Mouse (Mus musculus) urinary bladder, postnatal 10 days (tissue): Measurements from ENCODE around the gene 1810010H24Rik.
"Not testable (repeated sequence)": the region's sequence is repeated elsewhere in the genome, so short reads cannot be mapped to it uniquely, and the experiment has no call there.

ENCODE experiments used
- DNase-seq: peaks from one replicate; pipeline ENCODE4 v3.0.0; 2022; ENCODE audit warnings: low spot score

Gene 1810010H24Rik

DNA sequence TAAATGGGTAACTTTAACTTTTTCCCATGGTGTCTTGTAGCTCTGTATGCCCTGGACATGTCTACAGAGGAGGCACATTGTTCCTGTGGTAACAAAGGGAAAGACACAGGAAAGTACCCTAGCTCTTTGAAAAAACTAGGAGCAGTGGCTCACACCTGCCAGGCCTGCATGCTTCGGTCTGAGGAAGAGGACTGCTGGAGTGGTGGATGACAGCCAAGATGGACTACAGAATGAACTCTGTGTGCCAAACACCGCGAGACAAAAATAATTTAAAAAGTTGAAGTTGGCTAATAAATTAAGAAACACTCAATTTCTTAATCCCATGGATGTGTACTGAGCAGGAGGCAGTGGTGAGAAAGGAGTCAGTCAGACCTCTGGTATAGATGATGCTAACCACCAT lies 15.9 kb downstream of the 1810010H24Rik start:
- no peak for DNase-seq

GRCm38 (mm10) chr11:107043361-107043760 lies 17.9 kb downstream of the 1810010H24Rik start:
- DNase-seq = no peak

DNA sequence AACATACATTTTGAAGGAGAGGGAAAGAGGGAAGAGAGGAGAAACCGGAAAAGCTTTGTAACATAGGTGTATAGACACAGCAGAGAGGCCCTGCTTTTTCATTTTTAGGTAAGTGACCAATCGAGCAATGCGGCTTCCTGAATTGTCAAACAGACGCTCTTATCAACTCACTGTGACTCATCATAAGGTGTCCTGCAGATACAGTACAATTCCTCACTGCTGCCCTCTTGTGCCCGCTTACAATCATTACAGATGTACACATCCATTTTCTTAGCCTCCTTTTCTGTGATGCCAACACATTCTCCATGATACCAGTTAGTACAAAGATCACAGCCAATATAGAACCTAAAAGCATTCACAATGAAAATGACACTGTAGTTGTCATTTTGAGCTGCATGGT lies 18.8 kb downstream of the 1810010H24Rik start:
- no peak for DNase-seq

DNA sequence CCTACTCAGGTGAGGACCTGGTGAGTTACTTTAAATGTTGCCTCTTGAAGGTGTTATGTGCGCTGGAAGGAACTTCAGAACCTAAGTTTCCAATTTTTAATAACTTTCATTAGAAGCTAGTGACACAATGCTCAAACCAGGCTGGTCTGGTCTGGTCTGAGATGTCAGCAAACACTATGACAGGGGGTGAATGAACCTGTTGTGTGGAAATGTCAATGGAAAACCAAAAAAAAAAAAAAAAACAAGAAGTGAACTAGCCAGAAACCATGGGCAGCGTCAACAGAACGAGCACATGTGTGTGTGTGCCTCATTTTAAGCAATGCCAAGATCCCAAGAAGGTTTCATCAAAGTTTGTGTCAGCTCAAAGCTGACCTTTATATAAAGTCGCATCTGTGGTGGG lies 20.1 kb downstream of the 1810010H24Rik start:
- no peak for DNase-seq

DNA sequence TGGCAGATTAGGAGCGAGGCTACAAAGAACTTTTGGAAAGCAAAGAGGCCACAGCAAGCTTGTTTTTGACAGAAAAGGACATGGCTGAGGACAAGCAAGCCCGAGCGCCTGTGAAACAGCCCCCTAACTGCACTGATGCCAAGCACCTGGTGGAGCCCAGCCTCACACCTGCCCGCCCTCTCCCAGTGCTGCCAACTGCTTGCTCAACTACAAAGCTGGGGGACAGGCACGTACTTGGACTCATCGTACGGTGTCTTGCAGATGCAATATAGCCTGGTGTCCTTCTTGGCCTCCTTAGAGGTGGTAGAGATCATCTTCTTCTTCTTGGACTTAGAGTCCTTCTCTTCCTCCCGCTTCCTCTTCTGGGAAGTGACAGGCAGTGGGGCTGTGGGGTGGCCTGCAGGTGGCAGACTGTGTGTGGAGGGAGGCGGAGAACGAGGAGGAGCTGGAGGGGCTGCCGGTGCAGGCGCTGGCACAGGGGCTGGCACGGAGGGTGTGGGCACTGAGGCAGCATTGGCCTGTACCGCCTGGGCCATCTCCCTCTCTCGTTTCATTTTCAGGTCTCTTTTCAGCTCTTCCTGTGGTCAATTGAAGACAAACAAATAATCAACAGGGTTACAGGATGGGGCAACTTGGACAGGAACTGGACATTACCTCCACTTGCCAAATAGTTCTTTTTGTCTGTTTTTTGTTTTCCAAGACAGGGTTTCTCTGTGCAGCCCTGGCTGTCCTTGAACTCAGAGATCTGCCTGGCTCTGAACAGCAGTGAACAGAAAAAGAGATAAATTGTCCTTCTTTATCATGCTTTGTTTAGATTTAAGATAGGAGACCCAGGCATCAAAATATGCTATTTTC lies 21.5 kb downstream of the 1810010H24Rik start:
- DNase-seq = no peak

- no peak for DNase-seq
These were observed 29.4 kb downstream of the 1810010H24Rik start for GRCm38 (mm10) chr11:107054870-107055269.

DNA sequence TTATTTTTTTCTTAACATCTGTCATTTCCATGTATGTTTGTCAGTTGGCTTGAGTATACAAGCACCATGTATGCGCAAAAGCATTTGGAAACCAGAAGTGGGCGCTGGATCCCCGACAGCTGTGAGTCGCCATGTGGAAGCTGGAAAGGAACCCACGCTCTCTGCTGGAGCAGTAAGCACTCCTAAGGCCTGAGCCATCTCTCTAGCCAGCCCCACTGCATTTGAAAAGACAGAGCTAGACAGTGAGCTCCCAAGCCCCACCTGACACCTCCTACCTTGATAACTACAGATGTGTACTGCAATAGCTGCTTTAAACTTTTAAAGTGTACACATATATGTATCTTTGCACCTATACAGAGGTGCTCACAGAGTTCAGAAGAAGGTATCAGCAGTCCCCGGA lies 31.9 kb downstream of the 1810010H24Rik start:
- no peak for DNase-seq

DNA sequence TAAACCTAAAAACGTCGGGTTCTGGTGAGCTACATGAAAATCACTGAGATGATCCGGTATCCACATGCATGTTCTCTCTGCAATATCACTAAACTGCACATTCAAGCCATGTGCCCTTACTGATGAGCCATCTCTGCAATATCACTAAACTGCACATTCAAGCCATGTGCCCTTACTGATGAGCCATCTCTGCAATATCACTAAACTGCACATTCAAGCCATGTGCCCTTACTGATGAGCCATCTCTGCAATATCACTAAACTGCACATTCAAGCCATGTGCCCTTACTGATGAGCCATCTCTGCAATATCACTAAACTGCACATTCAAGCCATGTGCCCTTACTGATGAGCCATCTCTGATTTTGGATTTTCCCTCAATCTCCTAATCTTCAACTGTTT lies 34.2 kb downstream of the 1810010H24Rik start:
- DNase-seq = not testable (repeated sequence)

DNA sequence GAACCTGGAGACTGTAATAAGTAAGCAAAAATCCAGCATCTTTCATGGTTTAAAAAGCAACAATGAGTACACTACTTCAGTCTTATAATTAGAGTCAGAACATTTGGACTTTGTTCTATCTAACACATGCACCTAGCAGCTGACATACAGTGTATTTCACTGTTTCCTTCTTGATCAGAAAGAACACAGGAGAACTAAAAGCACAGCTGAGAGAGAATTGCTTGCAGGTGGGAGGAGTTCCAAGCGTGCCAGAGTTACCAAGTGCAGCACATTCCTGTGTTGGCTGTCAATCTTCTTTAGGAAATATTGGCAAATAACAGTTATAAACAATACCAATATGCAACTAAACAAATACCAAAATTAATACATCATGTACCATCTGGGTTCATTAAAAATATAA lies 35.5 kb downstream of the 1810010H24Rik start:
- DNase-seq = no peak

DNA sequence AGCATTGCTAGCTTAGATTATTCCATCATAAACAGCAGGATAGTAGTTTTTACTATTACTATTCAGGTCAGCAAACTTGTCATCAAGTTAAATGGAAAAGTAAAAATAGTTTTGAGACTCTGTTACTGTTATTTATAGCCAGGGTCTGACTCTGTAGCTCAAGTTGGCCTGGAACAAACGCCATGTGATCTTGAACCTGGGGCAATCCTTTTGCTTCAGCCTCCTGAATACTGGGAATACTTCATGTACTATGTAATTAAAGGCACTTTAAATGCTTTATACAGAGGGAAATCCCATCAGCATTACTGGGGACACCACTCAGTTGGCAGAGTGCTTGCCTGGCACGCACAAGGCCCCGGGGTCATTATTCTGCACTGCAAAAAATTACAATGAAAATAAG lies 37.6 kb downstream of the 1810010H24Rik start:
- no peak for DNase-seq

DNA sequence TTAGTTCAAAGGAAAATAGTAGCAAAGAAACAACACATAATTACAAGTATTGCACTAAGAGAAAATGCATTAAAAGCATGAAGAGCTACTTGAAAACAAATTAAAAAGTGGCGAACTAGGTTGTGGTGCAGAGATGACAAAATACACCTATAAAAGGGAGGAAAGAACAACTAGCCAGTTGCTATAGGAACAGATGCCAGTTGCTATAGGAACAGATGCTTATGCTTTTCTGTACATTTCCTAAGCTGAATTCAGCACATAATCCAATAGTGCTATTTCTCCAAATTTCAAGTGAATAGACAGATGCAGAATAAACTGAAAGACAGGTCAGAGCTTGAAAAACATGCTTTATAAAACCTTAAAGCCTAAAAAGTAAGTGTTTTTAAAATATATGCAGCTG lies 39.1 kb downstream of the 1810010H24Rik start:
- no peak for DNase-seq

DNA sequence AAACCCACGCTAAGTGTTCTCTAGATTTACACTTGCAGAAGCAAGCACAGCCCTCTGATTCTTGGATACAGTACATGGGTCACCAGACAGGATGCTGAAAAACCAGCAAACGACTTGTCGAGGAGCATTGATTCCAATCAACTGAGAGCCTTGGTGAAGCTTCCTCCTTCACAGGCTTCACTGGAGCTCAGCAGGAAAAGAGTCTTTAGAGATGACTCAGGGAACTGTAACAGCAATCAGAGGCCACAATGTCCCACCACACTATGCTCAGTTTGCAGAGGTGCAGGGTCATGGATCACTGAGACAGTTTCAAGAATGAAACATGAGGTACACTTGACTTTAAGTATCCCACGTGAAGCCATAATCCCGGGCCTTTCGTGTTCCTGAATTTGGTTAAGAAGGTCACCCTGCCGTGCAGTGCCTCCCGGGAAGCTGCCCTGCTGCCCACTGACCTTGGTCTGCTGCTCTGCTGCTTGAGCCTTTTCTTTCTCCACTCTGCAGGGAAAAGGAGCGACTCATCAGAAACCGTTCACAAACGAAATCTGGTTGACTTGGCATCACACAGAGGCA lies 39.8 kb downstream of the 1810010H24Rik start:
- no peak for DNase-seq
